Mouse (Mus musculus): ENCODE measurements around the gene Trim67.

GRCm38 (mm10) chr8:124859466-124859865, 66.6 kb downstream of the Trim67 start:
- TF ChIP-seq FLI1 (IDR thresholded peaks at IDR 0.05; ENCODE audit: low read length) (no peak), GATA1 (IDR thresholded peaks at IDR 0.05; ENCODE audit: borderline replicate concordance, low read length) (no peak)

Measured in megakaryocyte, embryonic 14.5 days (primary cell).